ENCODE assay signal across 16 mouse cellular contexts in genomic region chr17:29669936-29670335, GRCm38 (mm10). TPM values are rescaled to one million over a fixed set of nuclear protein-coding genes. Genes with fewer than 3 reads are reported as not detected.
DNase-seq lines count a peak whose midpoint lies in the region; ATAC-seq and TF ChIP-seq lines count a peak whose summit lies in the region.
"Had no signal": no experiment of that assay in that cellular context is flagged by ENCODE, and none has a peak within 500 bp of the region (broad histone marks: within the 10 kb centered on the region; RNA-seq: fewer than 3 reads in every experiment).

No protein-coding gene starts in this region.

- no peak for TF ChIP-seq CTCF in kidney, postnatal 0 days (IDR thresholded peaks at IDR 0.05; ENCODE audit: low read depth)
- TF ChIP-seq CTCF in stomach, postnatal 0 days (IDR thresholded peaks at IDR 0.05; ENCODE audit: low read depth): no peak

- H3K9ac ChIP-seq in kidney, postnatal 0 days (ENCODE audit: low read depth, low read length): no peak overlapping the region
- peak overlapping the region; percentile 44 for H3K9ac ChIP-seq in liver, embryonic 12.5 days
- H3K9ac ChIP-seq in stomach, postnatal 0 days (ENCODE audit: low read length): no peak overlapping the region
- H3K9ac ChIP-seq in midbrain, embryonic 13.5 days (replicated peaks): no peak overlapping the region
- H3K9ac ChIP-seq: heart, embryonic 13.5 days; hindbrain, embryonic 12.5 days; lung, embryonic 14.5 days had no signal

- TF ChIP-seq EP300 in stomach, postnatal 0 days (optimal IDR thresholded peaks at IDR 0.05): no peak

- no peak for DNase-seq in kidney, postnatal 0 days (ENCODE audit: low spot score)
- no peak for DNase-seq in kidney, postnatal 36 days
- peak; percentile 22 for DNase-seq in c-Kit-positive CD71-negative TER-119-negative erythroid progenitor cells, embryonic 14.5 days (ENCODE audit: low read depth)
- peak; percentile 39 for DNase-seq in stomach, postnatal 0 days (ENCODE audit: low spot score)
- DNase-seq in right cerebral cortex, postnatal 10 days (ENCODE audit: low spot score in 2 of 2): no peak
- DNase-seq in ovary, postnatal 14 days (ENCODE audit: low spot score): no peak
- DNase-seq: cerebellum, adult 11 months; gastrocnemius, adult 2 months; kidney, postnatal 25 days; lung, embryonic 14.5 days; retina, postnatal 1 day; thymus, postnatal 25 days had no signal

- no peak overlapping the region for H3K4me2 ChIP-seq in kidney, postnatal 0 days (ENCODE audit: low read length)
- H3K4me2 ChIP-seq in liver, embryonic 12.5 days: peak overlapping the region; percentile 58
- no peak overlapping the region for H3K4me2 ChIP-seq in stomach, postnatal 0 days (replicated peaks; ENCODE audit: low read depth)
- no peak overlapping the region for H3K4me2 ChIP-seq in midbrain, embryonic 13.5 days (replicated peaks)
- H3K4me2 ChIP-seq: heart, embryonic 13.5 days; hindbrain, embryonic 12.5 days; lung, embryonic 14.5 days had no signal

- H3K27me3 ChIP-seq in kidney, postnatal 0 days (ENCODE audit: insufficient read depth, low read length): no peaks in the 10 kb centered on the region
- no peaks in the 10 kb centered on the region for H3K27me3 ChIP-seq in liver, embryonic 12.5 days (replicated peaks)
- no peaks in the 10 kb centered on the region for H3K27me3 ChIP-seq in stomach, postnatal 0 days (ENCODE audit: control insufficient read depth, insufficient read depth, low read length)
- H3K27me3 ChIP-seq in midbrain, embryonic 13.5 days: no peaks in the 10 kb centered on the region
- H3K27me3 ChIP-seq: heart, embryonic 13.5 days; hindbrain, embryonic 12.5 days had no signal

- H3K36me3 ChIP-seq in kidney, postnatal 0 days (ENCODE audit: insufficient read depth, low read length): peaks cover 23% of the 10 kb centered on the region
- H3K36me3 ChIP-seq in liver, embryonic 12.5 days: peaks cover 89% of the 10 kb centered on the region
- peaks cover 9% of the 10 kb centered on the region for H3K36me3 ChIP-seq in stomach, postnatal 0 days (ENCODE audit: control insufficient read depth, insufficient read depth, low read length)
- peaks cover 41% of the 10 kb centered on the region for H3K36me3 ChIP-seq in midbrain, embryonic 13.5 days

- H3K4me1 ChIP-seq in kidney, postnatal 0 days (replicated peaks; ENCODE audit: insufficient read depth, low read length): no peaks in the 10 kb centered on the region
- H3K4me1 ChIP-seq in liver, embryonic 12.5 days: peaks cover 35% of the 10 kb centered on the region
- H3K4me1 ChIP-seq in stomach, postnatal 0 days (replicated peaks; ENCODE audit: control insufficient read depth, insufficient read depth): no peaks in the 10 kb centered on the region
- H3K4me1 ChIP-seq in midbrain, embryonic 13.5 days (replicated peaks): peaks cover 21% of the 10 kb centered on the region

- no peak overlapping the region for H3K27ac ChIP-seq in kidney, postnatal 0 days
- peak overlapping the region; percentile 89 for H3K27ac ChIP-seq in liver, embryonic 12.5 days
- no peak overlapping the region for H3K27ac ChIP-seq in stomach, postnatal 0 days (replicated peaks)
- H3K27ac ChIP-seq in midbrain, embryonic 13.5 days: no peak overlapping the region
- H3K27ac ChIP-seq: gastrocnemius, adult 2 months; heart, embryonic 13.5 days; hindbrain, embryonic 12.5 days had no signal

- H3K4me3 ChIP-seq in kidney, postnatal 0 days (replicated peaks; ENCODE audit: low read depth, low read length): no peak overlapping the region
- peak overlapping the region; percentile 17; the same call in 1 of the 2 replicates for H3K4me3 ChIP-seq in liver, embryonic 12.5 days
- no peak overlapping the region for H3K4me3 ChIP-seq in stomach, postnatal 0 days (ENCODE audit: low read depth, low read length)
- H3K4me3 ChIP-seq in midbrain, embryonic 13.5 days (replicated peaks): no peak overlapping the region
- H3K4me3 ChIP-seq: gastrocnemius, adult 2 months; heart, embryonic 13.5 days; hindbrain, embryonic 12.5 days had no signal

- ATAC-seq in kidney, postnatal 0 days (replicated peaks; ENCODE audit: low FRiP score, low read depth): peak; percentile 40; the same call in 1 of the 2 replicates
- ATAC-seq in liver, embryonic 12.5 days: peak; percentile 96
- ATAC-seq in stomach, postnatal 0 days (ENCODE audit: low FRiP score, low TSS enrichment): peak; percentile 92
- ATAC-seq in midbrain, embryonic 13.5 days: no peak

- no peaks in the 10 kb centered on the region for H3K9me3 ChIP-seq in kidney, postnatal 0 days (replicated peaks; ENCODE audit: low read length)
- H3K9me3 ChIP-seq in liver, embryonic 12.5 days (replicated peaks): no peaks in the 10 kb centered on the region
- H3K9me3 ChIP-seq in stomach, postnatal 0 days (ENCODE audit: control insufficient read depth, low read length): no peaks in the 10 kb centered on the region
- no peaks in the 10 kb centered on the region for H3K9me3 ChIP-seq in midbrain, embryonic 13.5 days
- H3K9me3 ChIP-seq: heart, embryonic 13.5 days; hindbrain, embryonic 12.5 days had no signal

RNA-seq across cellular contexts. Expression of gene Cmtr1, which starts 9.5 kb away (rescaled TPM):
- 102 and 110 TPM in 2 replicates for polyA plus RNA-seq in kidney, postnatal 0 days (2015; fragmentation: Nextera tagmentation; extraction: Ambion mirVana)
- 104 and 106 TPM in 2 replicates for polyA plus RNA-seq in liver, embryonic 12.5 days (2016; fragmentation: Nextera tagmentation; extraction: Ambion mirVana)
- polyA plus RNA-seq in stomach, postnatal 0 days (2015; fragmentation: Nextera tagmentation; extraction: Ambion mirVana): 48.7 and 56.4 TPM in 2 replicates
- polyA plus RNA-seq in midbrain, embryonic 13.5 days (2015; fragmentation: Nextera tagmentation; extraction: Ambion mirVana): 138 and 150 TPM in 2 replicates

RNA-seq across cellular contexts. Expression of gene Ccdc167, which starts 46.9 kb away (rescaled TPM):
- polyA plus RNA-seq in kidney, postnatal 0 days (2015; fragmentation: Nextera tagmentation; extraction: Ambion mirVana): 8.2 and 9.2 TPM in 2 replicates
- 9.8 and 10.8 TPM in 2 replicates for polyA plus RNA-seq in liver, embryonic 12.5 days (2016; fragmentation: Nextera tagmentation; extraction: Ambion mirVana)
- polyA plus RNA-seq in stomach, postnatal 0 days (2015; fragmentation: Nextera tagmentation; extraction: Ambion mirVana): 7.6 and 8.6 TPM in 2 replicates
- polyA plus RNA-seq in midbrain, embryonic 13.5 days (2015; fragmentation: Nextera tagmentation; extraction: Ambion mirVana): 11.4 and 12.0 TPM in 2 replicates

RNA-seq across cellular contexts. Expression of gene Gm28043, which starts 55.3 kb away (rescaled TPM):
- 1.2 and 2.1 TPM in 2 replicates for polyA plus RNA-seq in kidney, postnatal 0 days (2015; fragmentation: Nextera tagmentation; extraction: Ambion mirVana)
- 1.6 and 1.7 TPM in 2 replicates for polyA plus RNA-seq in liver, embryonic 12.5 days (2016; fragmentation: Nextera tagmentation; extraction: Ambion mirVana)
- polyA plus RNA-seq in stomach, postnatal 0 days (2015; fragmentation: Nextera tagmentation; extraction: Ambion mirVana): 1.1 TPM in 2 replicates
- polyA plus RNA-seq in midbrain, embryonic 13.5 days (2015; fragmentation: Nextera tagmentation; extraction: Ambion mirVana): 3.0 and 3.1 TPM in 2 replicates

RNA-seq across cellular contexts. Expression of gene Rnf8, which starts 55.3 kb away (rescaled TPM):
- 50.3 and 56.1 TPM in 2 replicates for polyA plus RNA-seq in kidney, postnatal 0 days (2015; fragmentation: Nextera tagmentation; extraction: Ambion mirVana)
- 54.3 and 60.4 TPM in 2 replicates for polyA plus RNA-seq in liver, embryonic 12.5 days (2016; fragmentation: Nextera tagmentation; extraction: Ambion mirVana)
- 32.6 and 34.4 TPM in 2 replicates for polyA plus RNA-seq in stomach, postnatal 0 days (2015; fragmentation: Nextera tagmentation; extraction: Ambion mirVana)
- 87.3 and 94.9 TPM in 2 replicates for polyA plus RNA-seq in midbrain, embryonic 13.5 days (2015; fragmentation: Nextera tagmentation; extraction: Ambion mirVana)

Comparison
In these comparisons a context has a peak if more than half of its experiments do, and no peak if none do; other contexts are left out.
1. DNase-seq: peak in c-Kit-positive CD71-negative TER-119-negative erythroid progenitor cells, embryonic 14.5 days (single experiment) and stomach, postnatal 0 days (single experiment); none in kidney, postnatal 0 days (single experiment), kidney, postnatal 36 days (0 of 2), right cerebral cortex, postnatal 10 days (0 of 2) and ovary, postnatal 14 days (single experiment).